Mouse (Mus musculus): Measurements from ENCODE around the gene Ppp1r21. TPM values are rescaled to one million over a fixed set of nuclear protein-coding genes. Genes with fewer than 3 reads are reported as not detected.

The Ppp1r21 gene
- total and polyA plus RNA-seq, 3 experiments, result 11.1 to 16.2 TPM; not detected in 1

- DNase-seq (ENCODE audit: low read depth, low spot score), result no peak
- no peaks in the 10 kb centered on the region for H3K9me3 ChIP-seq (replicated peaks; ENCODE audit: insufficient read depth, low read length)
- H3K4me3 ChIP-seq (ENCODE audit: control insufficient read depth in 1 of 2, insufficient read depth in 1 of 2, low read depth in 2 of 2, low read length in 2 of 2), result no peak overlapping the region
- no peak for TF ChIP-seq NRF1 (IDR thresholded peaks at IDR 0.05; ENCODE audit: insufficient read depth, low read depth, low read length, poor library complexity, severe bottlenecking)
- TF ChIP-seq EP300 (IDR thresholded peaks at IDR 0.05; ENCODE audit: low read depth in 1 of 2, low read length in 2 of 2), result no peak
- no peak for TF ChIP-seq BHLHE40 (IDR thresholded peaks at IDR 0.05; ENCODE audit: borderline replicate concordance, low read depth, low read length)
- TF ChIP-seq HCFC1 (IDR thresholded peaks at IDR 0.05; ENCODE audit: low read depth, low read length), result no peak
- TF ChIP-seq ELF1 (IDR thresholded peaks at IDR 0.05; ENCODE audit: low read depth, low read length), result no peak
- TF ChIP-seq MAFK (IDR thresholded peaks at IDR 0.05; ENCODE audit: borderline replicate concordance, low read depth, low read length), result no peak
- TF ChIP-seq MYB (IDR thresholded peaks at IDR 0.05; ENCODE audit: low read depth, low read length), result no peak
- TF ChIP-seq ETS1 (IDR thresholded peaks at IDR 0.05; ENCODE audit: low read depth, low read length), result no peak
- no peak for TF ChIP-seq GATA1 (IDR thresholded peaks at IDR 0.05; ENCODE audit: low read depth, low read length)
- no peak for TF ChIP-seq RCOR1 (IDR thresholded peaks at IDR 0.05; ENCODE audit: low read depth, low read length)
- no peak for TF ChIP-seq SMC3 (IDR thresholded peaks at IDR 0.05; ENCODE audit: low read depth, low read length)
- no peak for TF ChIP-seq POLR2AphosphoS5 (IDR thresholded peaks at IDR 0.05; ENCODE audit: borderline replicate concordance, low read depth, low read length)
- TF ChIP-seq CHD1 (IDR thresholded peaks at IDR 0.05; ENCODE audit: low read depth, low read length), result no peak
- TF ChIP-seq ZMIZ1 (IDR thresholded peaks at IDR 0.05; ENCODE audit: low read depth, low read length), result no peak
- no peak for TF ChIP-seq KAT2A (conservative IDR thresholded peaks at IDR 0.05; ENCODE audit: low read depth, low read length)
- H3K27ac ChIP-seq (ENCODE audit: control insufficient read depth, low read depth, low read length), result no peak overlapping the region
- H3K36me3 ChIP-seq (ENCODE audit: control insufficient read depth in 1 of 2, insufficient read depth in 2 of 2, low read length in 2 of 2), result no peaks in the 10 kb centered on the region
- no peaks in the 10 kb centered on the region for H3K27me3 ChIP-seq (ENCODE audit: control insufficient read depth in 1 of 2, insufficient read depth in 2 of 2, low read length in 2 of 2)
- H3K4me1 ChIP-seq (ENCODE audit: control insufficient read depth in 1 of 2, insufficient read depth in 2 of 2, low read length in 2 of 2), result no peaks in the 10 kb centered on the region
- H3K79me2 ChIP-seq (ENCODE audit: control insufficient read depth, insufficient read depth, low read length, poor library complexity), result no peaks in the 10 kb centered on the region
- no peak overlapping the region for H3K9ac ChIP-seq (ENCODE audit: control insufficient read depth, low read depth, low read length, poor library complexity, severe bottlenecking)
These were observed 85.7 kb downstream of the Ppp1r21 start for GRCm38 (mm10) chr17:88615492-88616155.

DNA sequence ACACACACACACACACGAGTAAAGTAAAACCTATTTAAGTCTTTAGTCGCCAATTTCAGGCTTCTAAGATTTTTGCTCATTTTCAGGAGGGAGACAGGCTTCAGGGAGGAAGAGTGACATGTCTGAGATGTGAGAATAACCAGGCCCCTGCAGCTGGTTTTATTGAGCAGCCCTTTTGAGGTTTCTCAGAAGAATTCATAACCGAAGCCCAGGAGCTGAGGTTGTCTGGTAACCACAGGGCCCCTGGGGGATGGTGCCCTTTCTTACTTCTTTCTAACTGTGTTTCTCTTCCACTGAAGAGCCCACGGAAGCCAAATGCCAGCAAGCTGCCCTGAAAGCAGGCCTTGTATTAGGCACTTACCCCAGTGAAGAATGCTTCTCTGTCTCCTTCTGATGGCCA, 91.0 kb downstream of the Ppp1r21 start:
- no peaks in the 10 kb centered on the region for H3K79me2 ChIP-seq (ENCODE audit: control insufficient read depth, insufficient read depth, low read length, poor library complexity)
- H3K9me3 ChIP-seq (replicated peaks; ENCODE audit: insufficient read depth, low read length), result no peaks in the 10 kb centered on the region
- H3K4me3 ChIP-seq (ENCODE audit: control insufficient read depth in 1 of 2, insufficient read depth in 1 of 2, low read depth in 2 of 2, low read length in 2 of 2), result no peak overlapping the region
- no peak overlapping the region for H3K27ac ChIP-seq (ENCODE audit: control insufficient read depth, low read depth, low read length)
- H3K4me1 ChIP-seq (ENCODE audit: control insufficient read depth in 1 of 2, insufficient read depth in 2 of 2, low read length in 2 of 2), result no peaks in the 10 kb centered on the region
- DNase-seq (ENCODE audit: low read depth, low spot score), result no peak
- H3K27me3 ChIP-seq (ENCODE audit: control insufficient read depth in 1 of 2, insufficient read depth in 2 of 2, low read length in 2 of 2), result no peaks in the 10 kb centered on the region
- H3K36me3 ChIP-seq (ENCODE audit: control insufficient read depth in 1 of 2, insufficient read depth in 2 of 2, low read length in 2 of 2), result no peaks in the 10 kb centered on the region
- TF ChIP-seq MYC (IDR thresholded peaks at IDR 0.05; ENCODE audit: low read depth, low read length), result no peak
- TF ChIP-seq USF2 (IDR thresholded peaks at IDR 0.05; ENCODE audit: borderline replicate concordance in 1 of 2, insufficient read depth in 1 of 2, low read depth in 1 of 2, low read length in 2 of 2), result no peak
- TF ChIP-seq MEF2A (IDR thresholded peaks at IDR 0.05; ENCODE audit: extremely low read depth, insufficient replicate concordance, low read depth, low read length, poor library complexity, severe bottlenecking), result no peak
- no peak for TF ChIP-seq GATA1 (IDR thresholded peaks at IDR 0.05; ENCODE audit: low read depth, low read length)
- no peak overlapping the region for H3K9ac ChIP-seq (ENCODE audit: control insufficient read depth, low read depth, low read length, poor library complexity, severe bottlenecking)

All from MEL (cell line).